Mouse (Mus musculus): Measurements from ENCODE around the gene Trim29.

DNA sequence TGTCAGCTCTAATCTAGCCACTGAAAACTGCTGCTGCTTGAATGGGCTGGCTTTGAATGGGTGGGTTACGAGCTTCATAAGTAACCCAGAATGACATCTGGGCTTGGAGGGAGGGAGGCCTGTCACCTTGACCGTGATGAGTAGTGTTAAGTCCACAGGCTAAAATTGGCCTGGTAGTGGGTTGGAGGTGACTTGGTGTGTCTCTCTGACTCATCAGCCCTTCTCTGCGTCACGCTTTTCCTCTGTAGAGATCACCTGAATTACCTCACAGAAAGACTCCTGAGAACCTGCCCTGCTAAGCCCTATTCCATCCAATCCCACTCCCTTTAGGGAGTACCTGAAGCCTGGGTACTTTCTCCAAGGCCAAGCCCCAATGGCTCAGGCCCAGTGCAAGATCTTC lies 12.0 kb downstream of the Trim29 start:
- TF ChIP-seq EP300 (IDR thresholded peaks at IDR 0.05; ENCODE audit: insufficient read depth, low read depth, low read length), result no peak
- no peak for TF ChIP-seq POLR2A (IDR thresholded peaks at IDR 0.05; ENCODE audit: insufficient read depth, low read length)
- TF ChIP-seq CTCF (IDR thresholded peaks at IDR 0.05; ENCODE audit: low read depth, low read length), result no peak

Measured in ES-Bruce4 (cell line).